Mouse (Mus musculus): ENCODE data around the gene Pom121l2.

The Pom121l2 gene

GRCm38 (mm10) chr13:21980981-21981802, at the start of gene Pom121l2:
Gene Pom121l2 (plus strand): TSS chr13:21981194.
- POLR2A ChIA-PET = interaction anchor here (0.5 to 2.6 kb wide), 44 partner anchors 9 to 1583 kb away, joined by 3 to 15 read pairs (median 4); partner anchors contain the start of genes Hist1h2ag (in 2 of the 4), Hist1h2ah (in 2 of the 4), Hist1h2bj (in 2 of the 4) and Hist1h2bk (in 2 of the 4)
- CTCF ChIA-PET = interaction anchor here (0.5 to 1.8 kb wide), 7 partner anchors 12 to 52 kb away, joined by 3 to 6 read pairs (median 4); no protein-coding TSS in a partner anchor

DNA sequence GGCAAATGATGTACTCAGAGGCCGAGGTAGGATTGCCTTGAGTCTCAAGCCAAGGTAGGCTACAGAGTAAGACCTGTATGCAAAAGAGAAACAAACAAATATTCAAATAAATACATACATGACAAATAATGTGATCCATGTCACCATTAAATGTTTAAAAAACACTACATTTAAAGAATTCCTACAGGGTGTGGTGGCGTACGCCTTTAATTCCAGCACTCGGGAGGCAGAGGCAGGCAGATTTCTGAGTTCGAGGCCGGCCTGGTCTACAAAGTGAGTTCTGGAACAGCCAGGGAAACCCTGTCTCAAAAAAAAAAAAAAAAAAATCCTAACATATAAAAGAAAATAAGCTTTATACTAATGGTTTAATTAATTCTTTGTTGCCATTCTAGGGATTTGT, 49.3 kb upstream of the Pom121l2 start:
- ChIA-PET POLR2A (interaction anchor here in 2 of 4 experiments (0.6 to 4.2 kb wide), 21 partner anchors 9 to 358 kb away, joined by 3 to 22 read pairs (median 4); partner anchors contain the start of genes Hist1h2ag (in 2 of the 2), Hist1h2ah (in 2 of the 2), Hist1h2bj (in 2 of the 2) and Hist1h2bk (in 2 of the 2)), CTCF (interaction anchor here in 2 of 4 experiments (0.7 to 1.3 kb wide), 4 partner anchors 17 to 747 kb away, joined by 3 to 5 read pairs (median 3); no protein-coding TSS in a partner anchor)

GRCm38 (mm10) chr13:21933626-21934548, 47.1 kb upstream of the Pom121l2 start:
- ChIA-PET CTCF (no interaction called here), POLR2A (interaction anchor here in 1 of 4 experiments (0.7 kb wide), 1 partner anchor 109 kb away, joined by 3 read pairs; the partner anchor contains the start of genes Hist1h2ag and Hist1h2bj)

DNA sequence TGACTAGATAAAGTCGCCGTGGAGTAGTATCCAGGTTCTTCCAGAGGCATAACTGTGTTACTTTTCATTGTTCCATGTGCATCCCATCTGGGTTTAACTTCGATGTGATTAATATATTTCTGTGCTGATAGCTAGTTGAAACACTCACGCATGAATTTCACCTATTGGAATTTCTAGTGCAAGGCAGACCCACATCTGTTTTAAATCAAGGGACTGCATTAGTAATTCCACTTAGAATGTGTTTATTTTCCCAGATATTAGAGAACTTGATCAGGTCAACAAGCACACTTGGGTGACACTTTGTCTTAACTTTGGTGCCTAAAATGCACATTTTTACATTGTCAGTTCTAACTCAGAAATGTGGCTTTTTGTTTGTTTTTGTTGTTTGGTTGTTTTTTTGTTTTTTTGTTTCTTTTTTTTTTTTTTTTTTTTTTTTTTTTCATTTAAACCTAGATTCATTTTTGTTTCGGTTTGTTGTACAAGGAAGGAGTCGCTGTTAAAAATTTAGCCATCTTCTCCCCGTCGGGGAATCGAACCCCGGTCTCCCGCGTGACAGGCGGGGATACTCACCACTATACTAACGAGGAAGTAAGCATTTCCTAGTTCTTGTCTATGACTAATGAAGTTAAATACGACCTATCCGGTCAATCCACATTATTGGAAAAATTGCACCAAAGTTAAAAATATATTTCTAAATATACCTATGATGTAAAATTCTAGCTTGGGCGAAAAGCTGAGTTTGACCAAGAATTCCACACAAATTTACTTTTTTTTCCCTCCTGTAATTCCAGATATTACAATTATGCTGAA, 45.8 kb upstream of the Pom121l2 start:
- POLR2A ChIA-PET = interaction anchor here in 2 of 4 experiments (1.0 to 1.6 kb wide), 2 partner anchors 17 to 100 kb away, joined by 3 to 5 read pairs; partner anchors contain the start of genes Hist1h2ah (in 1 of the 2) and Hist1h2bk (in 1 of the 2)
- CTCF ChIA-PET = interaction anchor here in 1 of 4 experiments (0.7 kb wide), 1 partner anchor 13 kb away, joined by 3 read pairs; no protein-coding TSS in a partner anchor

- CTCF ChIA-PET = interaction anchor here in 2 of 4 experiments (0.5 to 0.7 kb wide), 2 partner anchors 14 to 33 kb away, joined by 3 read pairs; no protein-coding TSS in a partner anchor
- POLR2A ChIA-PET = interaction anchor here in 2 of 4 experiments (1.0 to 2.0 kb wide), 3 partner anchors 17 to 107 kb away, joined by 3 to 7 read pairs (median 5); partner anchors contain the start of genes Hist1h2ag (in 1 of the 2), Hist1h2ah (in 1 of the 2), Hist1h2bj (in 1 of the 2) and Hist1h2bk (in 1 of the 2)
Measured at GRCm38 (mm10) chr13:21935833-21936232, 45.2 kb upstream of the Pom121l2 start.

- CTCF ChIA-PET = no interaction called here
- POLR2A ChIA-PET = interaction anchor here in 3 of 4 experiments (1.0 to 2.0 kb wide), 6 partner anchors 11 to 1647 kb away, joined by 3 to 7 read pairs (median 4); partner anchors contain the start of genes Hist1h2ag (in 1 of the 3), Hist1h2ah (in 1 of the 3), Hist1h2bj (in 1 of the 3) and Hist1h2bk (in 1 of the 3)
Measured at GRCm38 (mm10) chr13:21936968-21937367, 44.0 kb upstream of the Pom121l2 start.

GRCm38 (mm10) chr13:21940213-21940612, 40.8 kb upstream of the Pom121l2 start:
- POLR2A ChIA-PET = interaction anchor here (0.6 to 1.8 kb wide), 25 partner anchors 8 to 1590 kb away, joined by 3 to 7 read pairs (median 4); partner anchors contain the start of genes Hist1h2ag (in 2 of the 4), Hist1h2bj (in 2 of the 4), Hist1h2ah (in 1 of the 4) and Hist1h2bk (in 1 of the 4)
- CTCF ChIA-PET = interaction anchor here in 2 of 4 experiments (0.6 to 1.0 kb wide), 2 partner anchors 11 to 760 kb away, joined by 4 to 5 read pairs; no protein-coding TSS in a partner anchor

- POLR2A ChIA-PET = interaction anchor here (0.6 to 1.8 kb wide), 33 partner anchors 8 to 1590 kb away, joined by 3 to 8 read pairs (median 4); partner anchors contain the start of genes Hist1h2ag (in 2 of the 4), Hist1h2ah (in 2 of the 4), Hist1h2bj (in 2 of the 4) and Hist1h2bk (in 2 of the 4)
- CTCF ChIA-PET = interaction anchor here in 2 of 4 experiments (0.6 to 1.0 kb wide), 2 partner anchors 12 to 761 kb away, joined by 4 to 5 read pairs; no protein-coding TSS in a partner anchor
Measured at GRCm38 (mm10) chr13:21940811-21941321, 40.1 kb upstream of the Pom121l2 start.

- POLR2A ChIA-PET = interaction anchor here in 2 of 4 experiments (0.7 to 1.7 kb wide), 6 partner anchors 12 to 1808 kb away, joined by 3 to 6 read pairs (median 4); partner anchors contain the start of genes Hist1h2ah (in 1 of the 2), Hist1h2bk (in 1 of the 2), Hist1h3b (in 1 of the 2) and Pom121l2 (in 1 of the 2)
- CTCF ChIA-PET = interaction anchor here in 1 of 4 experiments (0.7 kb wide), 1 partner anchor 21 kb away, joined by 4 read pairs; no protein-coding TSS in a partner anchor
Measured at GRCm38 (mm10) chr13:21943644-21944043, 37.4 kb upstream of the Pom121l2 start.

DNA sequence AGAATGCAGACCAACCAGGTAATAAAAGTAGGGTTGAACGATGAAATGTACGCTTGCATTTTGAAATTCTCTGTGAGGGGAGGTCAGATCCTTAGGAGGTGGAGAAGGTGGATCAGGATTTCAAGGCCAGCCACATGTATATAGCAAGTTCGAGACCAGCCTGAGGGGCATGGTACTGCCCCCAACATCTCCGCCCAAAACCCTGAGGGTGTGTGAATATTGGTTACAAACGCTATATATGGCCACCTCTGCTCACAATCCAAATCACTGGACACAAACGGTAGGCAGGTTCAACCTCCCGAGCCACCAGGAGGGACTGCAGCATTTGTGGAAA, 36.4 kb upstream of the Pom121l2 start:
- CTCF ChIA-PET = no interaction called here
- POLR2A ChIA-PET = interaction anchor here in 3 of 4 experiments (0.6 to 1.6 kb wide), 3 partner anchors 37 to 91 kb away, joined by 3 to 6 read pairs (median 4); partner anchors contain the start of genes Hist1h2ah (in 1 of the 3), Hist1h2bk (in 1 of the 3) and Pom121l2 (in 1 of the 3)

DNA sequence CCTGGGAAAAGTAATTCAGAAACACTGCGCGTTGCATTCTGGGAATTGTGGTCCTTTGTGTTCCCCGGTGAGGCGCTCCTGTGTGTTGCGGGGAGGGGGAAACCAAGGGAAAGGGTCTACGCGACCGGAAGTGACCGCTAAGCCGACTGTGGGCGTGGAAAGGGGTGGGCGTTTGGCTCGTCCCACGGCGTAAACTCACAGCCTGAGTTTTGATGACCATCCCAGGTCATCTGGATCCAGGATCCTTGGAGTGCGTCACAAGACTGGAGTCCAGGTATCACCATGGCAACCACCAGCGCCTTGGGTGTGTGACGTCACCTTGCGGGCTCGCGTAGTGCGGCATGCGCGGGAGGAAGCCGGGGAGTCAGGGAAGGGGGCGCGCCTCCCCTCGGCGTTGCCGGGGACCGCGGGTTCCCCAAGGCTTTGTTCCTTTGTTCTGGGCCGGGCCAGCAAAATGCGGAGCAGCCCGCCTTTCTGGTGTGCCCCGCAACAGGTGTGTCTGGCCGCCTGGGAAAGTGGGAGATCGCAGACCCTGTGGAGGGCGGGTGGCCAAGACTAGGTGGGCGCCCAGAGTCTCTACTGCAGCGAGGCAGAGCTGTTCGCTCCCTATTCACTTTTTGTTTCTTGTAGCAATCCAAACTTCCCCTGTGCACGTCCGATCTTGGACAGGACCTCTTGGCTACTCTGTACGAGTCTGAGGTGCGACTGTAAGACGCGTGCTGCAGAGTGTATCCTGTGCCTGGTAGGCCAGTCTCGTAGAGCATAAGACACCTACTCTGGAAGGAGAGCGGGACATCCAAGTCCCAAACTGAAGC, 35.9 kb upstream of the Pom121l2 start, which contains the start of gene Zfp184:
Gene Zfp184 (plus strand): TSS at position 169 of the 815 bp plus-strand sequence.
- ChIA-PET CTCF (interaction anchor here in 1 of 4 experiments (1.2 kb wide), 1 partner anchor 29 kb away, joined by 3 read pairs; no protein-coding TSS in a partner anchor), POLR2A (interaction anchor here in 3 of 4 experiments (0.6 to 1.6 kb wide), 18 partner anchors 13 to 571 kb away, joined by 3 to 6 read pairs (median 3); partner anchors contain the start of genes Hist1h2ah (in 2 of the 3), Hist1h2bk (in 2 of the 3), Hist1h2ak (in 1 of the 3) and Hist1h2bn (in 1 of the 3))

- POLR2A ChIA-PET = interaction anchor here (0.6 to 1.5 kb wide), 19 partner anchors 9 to 1490 kb away, joined by 3 to 11 read pairs (median 4); partner anchors contain the start of gene Pom121l2 (in 1 of the 4)
- CTCF ChIA-PET = interaction anchor here in 2 of 4 experiments (0.6 to 0.7 kb wide), 7 partner anchors 12 to 1594 kb away, joined by 3 to 8 read pairs (median 4); partner anchors contain the start of gene Pom121l2 (in 1 of the 2)
Measured at GRCm38 (mm10) chr13:21969269-21969668, 11.7 kb upstream of the Pom121l2 start.

GRCm38 (mm10) chr13:21969816-21970215, 11.2 kb upstream of the Pom121l2 start:
- ChIA-PET CTCF (no interaction called here), POLR2A (interaction anchor here (0.6 to 1.5 kb wide), 18 partner anchors 8 to 1576 kb away, joined by 3 to 11 read pairs (median 4); partner anchors contain the start of gene Pom121l2 (in 1 of the 4))

DNA sequence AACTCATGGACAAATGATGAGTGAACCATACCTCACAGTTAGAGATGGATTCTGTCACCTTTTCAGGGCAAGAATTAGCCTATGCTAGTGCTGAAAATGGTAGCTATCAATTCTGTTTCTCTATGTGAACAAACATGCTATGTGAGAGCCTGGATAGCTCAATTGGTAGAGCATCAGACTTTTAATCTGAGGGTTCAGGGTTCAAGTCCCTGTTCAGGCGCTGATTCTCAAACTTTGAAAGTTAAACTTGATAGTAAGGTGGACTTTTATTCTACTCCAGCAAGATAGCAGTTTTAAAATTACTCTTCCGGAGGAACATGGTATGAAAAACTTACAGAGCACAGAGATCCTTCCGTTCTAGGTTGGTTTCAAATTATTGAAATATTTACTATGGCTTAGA, 9.4 kb upstream of the Pom121l2 start:
- CTCF ChIA-PET = interaction anchor here (0.6 to 1.0 kb wide), 4 partner anchors 24 to 57 kb away, joined by 3 to 4 read pairs (median 3); no protein-coding TSS in a partner anchor
- POLR2A ChIA-PET = interaction anchor here in 3 of 4 experiments (0.8 to 2.1 kb wide), 10 partner anchors 9 to 64 kb away, joined by 3 to 10 read pairs (median 4); partner anchors contain the start of genes Pom121l2 (in 3 of the 3), Hist1h2ah (in 2 of the 3) and Hist1h2bk (in 2 of the 3)

All from embryonic stem cell, embryonic (primary cell).